Mouse (Mus musculus) CH12F3 (cell line): ENCODE measurements around the gene Tom1l2.

ENCODE experiments used
- in situ Hi-C: fragments of 300-500 bp; cut with MboI; formaldehyde crosslinking; loops from 2 replicates; pipeline ENCODE4 v1.14.3; 2020; ENCODE audit warnings: low sequenced_read_pairs

Tom1l2 gene

DNA sequence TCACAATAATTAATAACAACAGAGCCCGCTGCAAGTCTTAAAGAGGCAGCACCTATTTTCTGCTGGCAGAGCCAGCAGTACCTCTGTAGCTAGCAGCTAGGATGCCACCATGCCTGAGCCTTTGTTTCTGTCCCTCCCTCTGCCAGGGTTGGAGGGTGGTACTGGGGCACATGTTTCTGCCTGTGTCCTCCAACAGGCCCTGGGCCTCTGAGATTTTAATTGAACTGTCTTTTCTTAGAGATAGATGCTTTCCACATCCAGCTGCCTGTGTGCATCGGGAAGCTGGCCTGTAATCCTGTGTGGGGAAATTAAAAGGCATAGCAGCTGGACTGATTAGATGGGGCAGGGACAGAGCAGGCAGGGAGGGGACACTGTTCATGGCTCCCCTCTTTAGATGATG lies 170.0 kb downstream of the Tom1l2 start:
- in situ Hi-C loops, result no loop called here

DNA sequence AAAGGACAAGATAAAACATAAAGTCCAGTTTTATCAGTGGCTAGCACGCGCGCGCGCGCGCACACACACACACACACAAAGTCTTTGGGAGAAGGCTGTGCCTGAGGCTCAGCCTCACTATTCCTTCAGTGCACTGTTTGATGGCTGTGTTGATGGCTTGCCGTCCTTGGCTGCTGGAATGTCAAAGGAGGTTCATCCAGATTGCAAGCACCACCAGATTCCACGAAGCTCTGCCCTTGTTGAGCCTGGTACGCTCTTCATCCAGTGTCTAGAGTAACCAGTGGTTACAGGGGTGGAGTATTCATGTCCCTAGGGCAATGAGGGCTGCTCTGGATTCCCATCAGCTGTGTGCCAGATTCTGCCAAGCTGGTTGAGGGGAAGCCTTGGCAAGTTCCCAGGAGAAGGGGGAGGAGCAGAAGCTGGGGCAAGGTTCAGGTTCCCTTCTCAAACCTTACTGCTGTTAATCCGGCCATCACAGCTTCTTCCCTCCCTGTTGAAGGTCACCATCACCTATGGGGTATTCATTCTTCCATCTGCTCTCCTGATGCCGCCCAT lies 170.5 kb downstream of the Tom1l2 start:
- in situ Hi-C loops, result no loop called here

DNA sequence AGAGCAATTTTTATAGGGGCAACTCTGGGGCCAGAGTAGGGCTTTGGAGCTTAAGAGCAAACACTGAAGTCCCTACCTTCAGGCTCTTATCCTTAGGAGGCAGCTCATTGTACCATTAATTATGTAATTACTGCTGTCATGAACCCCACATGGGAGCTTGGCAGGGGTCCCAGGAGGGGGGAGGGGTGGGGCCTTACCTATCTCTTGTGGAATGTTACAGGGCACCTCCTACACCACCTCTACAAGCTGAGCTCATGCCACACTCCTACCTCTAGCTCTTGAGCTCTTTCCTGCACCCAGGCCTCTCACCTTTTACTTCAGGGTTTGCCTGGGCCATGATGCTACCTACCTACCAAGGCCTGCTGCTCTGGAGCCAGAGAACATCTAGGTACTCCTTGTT lies 174.2 kb downstream of the Tom1l2 start:
- in situ Hi-C loops, result no loop called here

DNA sequence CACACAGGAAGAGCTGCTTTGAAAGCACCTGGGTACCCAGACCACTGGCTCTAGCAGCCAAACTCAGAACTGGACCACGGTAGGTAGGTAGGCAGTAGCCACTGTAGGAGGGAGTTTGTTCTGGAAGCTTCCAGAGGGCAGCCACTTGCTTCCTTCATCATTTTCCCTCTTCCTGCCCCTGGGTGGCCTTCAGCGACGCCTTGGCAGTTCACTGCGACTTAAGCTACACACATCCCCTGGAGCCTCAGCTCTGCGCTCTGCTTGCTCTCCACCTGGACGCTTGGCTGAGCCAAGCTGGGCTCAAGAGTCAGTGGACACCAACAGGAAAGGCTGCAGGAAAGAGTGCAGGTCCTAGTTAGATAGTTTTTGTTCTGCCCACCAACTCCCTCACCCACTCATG lies 174.7 kb downstream of the Tom1l2 start:
- in situ Hi-C loops, result no loop called here

DNA sequence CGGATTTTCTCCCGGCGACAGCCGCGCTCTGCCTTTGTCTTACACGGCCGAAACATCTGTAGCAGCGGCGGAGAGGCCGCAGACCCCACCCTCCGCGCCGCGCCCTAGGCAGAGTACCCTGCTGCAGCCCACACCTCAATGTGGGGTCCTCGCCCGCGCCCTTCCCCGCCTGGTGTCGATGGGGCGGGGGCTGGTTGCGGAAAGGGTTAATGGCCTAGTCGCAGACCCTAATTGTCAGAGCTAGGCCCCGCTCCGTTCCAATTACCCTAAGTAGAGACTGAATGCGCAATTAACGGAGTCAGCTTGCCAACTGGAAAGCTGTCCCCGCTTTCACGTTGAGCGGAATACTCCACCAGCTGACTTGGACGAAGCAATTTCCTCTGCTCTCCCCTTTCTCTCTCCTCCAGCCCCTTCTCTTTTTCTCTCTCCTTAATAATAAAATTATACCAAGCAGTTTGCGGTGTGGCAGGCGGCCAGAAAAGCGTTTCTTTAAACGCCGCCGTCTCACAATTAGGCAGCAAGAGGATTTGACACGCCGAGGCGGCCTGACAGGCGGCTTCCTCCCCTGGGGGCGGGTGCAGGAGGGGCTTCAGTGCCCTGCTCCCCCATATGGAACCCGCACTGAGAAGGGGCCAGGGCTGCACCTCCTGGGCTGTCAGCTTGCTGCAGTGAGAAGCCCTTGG lies 175.6 kb downstream of the Tom1l2 start:
- in situ Hi-C loops, result no loop called here
